Mouse (Mus musculus) thymus, adult 2 months (tissue): ENCODE measurements around the gene Ift88.

Source experiments
- CTCF ChIP-seq: fragments of 200-500 bp; IDR thresholded peaks from 2 replicates; pipeline ENCODE4 v1.5.1; 2012; ENCODE audit warnings: mild to moderate bottlenecking, control low read depth, low read length, moderate library complexity, borderline replicate concordance; ENCODE audit not compliant: control insufficient read depth, poor library complexity, insufficient read depth; ENCODE audit errors: extremely low read depth
- POLR2A ChIP-seq: fragments of 200-500 bp; IDR thresholded peaks from 2 replicates; pipeline ENCODE4 v1.6.1; 2012; ENCODE audit warnings: mild to moderate bottlenecking, low read length, control low read depth, moderate library complexity; ENCODE audit not compliant: control insufficient read depth, poor library complexity, insufficient read depth; ENCODE audit errors: extremely low read depth

GRCm38 (mm10) chr14:57462871-57463270 is 39.0 kb downstream of the Ift88 start:
- TF ChIP-seq CTCF = no peak
- TF ChIP-seq POLR2A = no peak
